Mouse (Mus musculus) lung, embryonic 15.5 days (tissue): ENCODE data around the gene Arnt2. TPM values are rescaled to one million over a fixed set of nuclear protein-coding genes. Genes with fewer than 3 reads are reported as not detected.
A peak's percentile ranks its signal among the peaks of the same experiment; 100 is the strongest.

Experiments used
- ATAC-seq: fragments of 200-750 bp; cut with Nextera tagmentation; 2 replicates; pipeline ENCODE4 v1.8.0; 2017; ENCODE audit warnings: moderate number of reproducible peaks, borderline replicate concordance; ENCODE audit not compliant: low FRiP score, low TSS enrichment; ENCODE audit errors: extremely low read depth
- H3K27ac ChIP-seq: fragments of 300-500 bp; sonication (generic); 2 replicates; pipeline ENCODE4 v1.5.1; 2015; ENCODE audit warnings: moderate library complexity, mild to moderate bottlenecking, inconsistent platforms
- H3K27me3 ChIP-seq: fragments of 300-500 bp; sonication (generic); 2 replicates; pipeline ENCODE4 v1.6.1; 2015; ENCODE audit warnings: inconsistent platforms
- H3K36me3 ChIP-seq: fragments of 300-500 bp; sonication (generic); 2 replicates; pipeline ENCODE4 v1.6.1; 2015; ENCODE audit warnings: inconsistent platforms
- H3K4me1 ChIP-seq: fragments of 300-500 bp; sonication (generic); 2 replicates; pipeline ENCODE4 v1.6.1; 2015; ENCODE audit warnings: inconsistent platforms
- H3K4me2 ChIP-seq: fragments of 300-500 bp; sonication (generic); 2 replicates; pipeline ENCODE4 v1.6.1; 2015; ENCODE audit warnings: inconsistent platforms, mild to moderate bottlenecking, moderate library complexity
- H3K4me3 ChIP-seq: fragments of 300-500 bp; sonication (generic); 2 replicates; pipeline ENCODE4 v1.5.1; 2015; ENCODE audit warnings: mild to moderate bottlenecking, inconsistent platforms
- H3K9ac ChIP-seq: fragments of 300-500 bp; sonication (generic); 2 replicates; pipeline ENCODE4 v1.6.1; 2015; ENCODE audit warnings: inconsistent platforms
- H3K9me3 ChIP-seq: fragments of 300-500 bp; sonication (generic); 2 replicates; pipeline ENCODE4 v1.6.1; 2016; ENCODE audit warnings: inconsistent platforms
- WGBS: fragments of 180-500 bp; shearing (Covaris S2); methylation state at CpG from one replicate; pipeline ENCODE4 v1.1.7; 2015; 5-methylcytosine and 5-hydroxymethylcytosine counted together
- polyA plus RNA-seq: library from polyadenylated mRNA; unstranded; fragments of >200 nt; fragmentation: Nextera tagmentation; extraction: Ambion mirVana; gene quantifications from 2 replicates; pipeline ENCODE4 v1.2.1, GENCODE M21; 2015

Arnt2 gene
- polyA plus RNA-seq, 1 experiment from 2014 or later = 8.7 TPM

DNA sequence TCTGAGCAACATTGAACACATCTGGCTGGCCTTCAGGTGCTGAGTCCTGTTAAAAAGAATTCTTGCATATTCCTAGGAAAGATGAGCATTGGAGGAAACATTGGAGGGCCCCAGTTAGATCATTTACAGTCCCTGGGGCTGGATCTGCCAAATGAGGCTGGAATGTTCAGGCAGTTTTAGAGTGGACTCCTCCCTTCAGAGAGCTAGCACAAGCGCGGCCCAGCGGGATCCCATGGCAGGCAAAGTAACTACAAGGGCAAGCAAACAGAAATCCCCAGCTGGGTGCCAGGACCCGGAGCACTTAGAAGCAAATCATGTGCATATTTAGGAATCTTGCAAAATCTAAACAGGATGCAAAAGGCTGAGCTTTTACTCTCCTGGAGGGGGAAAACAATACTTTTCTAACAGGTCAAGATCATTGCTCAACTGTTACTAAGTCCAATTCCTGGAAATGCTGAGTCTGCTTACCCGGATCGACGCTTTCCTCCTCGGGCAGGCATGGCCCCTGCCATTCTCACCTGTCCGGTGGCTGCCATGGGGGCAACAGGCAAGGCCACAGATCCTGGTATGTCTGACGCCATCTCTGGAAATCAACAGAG lies 48.8 kb downstream of the Arnt2 start:
- no peak overlapping the region for H3K27ac ChIP-seq
- no peaks in the 10 kb centered on the region for H3K36me3 ChIP-seq
- 64% methylated on average over 10 of the region's 10 CpGs for WGBS
- H3K9me3 ChIP-seq = no peaks in the 10 kb centered on the region
- no peak overlapping the region for H3K4me3 ChIP-seq
- no peak overlapping the region for H3K9ac ChIP-seq
- no peak overlapping the region for H3K4me2 ChIP-seq
- H3K27me3 ChIP-seq = no peaks in the 10 kb centered on the region
- H3K4me1 ChIP-seq = peaks cover 10% of the 10 kb centered on the region; the same call in 1 of the 2 replicates
- no peak for ATAC-seq

GRCm38 (mm10) chr7:84358426-84358825 lies 51.5 kb downstream of the Arnt2 start:
- Histone ChIP-seq H3K4me2 (no peak overlapping the region), H3K9ac (no peak overlapping the region), H3K9me3 (no peaks in the 10 kb centered on the region), H3K4me3 (no peak overlapping the region), H3K4me1 (peaks cover 11% of the 10 kb centered on the region), H3K27ac (no peak overlapping the region), H3K27me3 (no peaks in the 10 kb centered on the region), H3K36me3 (no peaks in the 10 kb centered on the region)
- 50% methylated on average over 1 of the region's 1 CpGs for WGBS
- ATAC-seq = no peak

DNA sequence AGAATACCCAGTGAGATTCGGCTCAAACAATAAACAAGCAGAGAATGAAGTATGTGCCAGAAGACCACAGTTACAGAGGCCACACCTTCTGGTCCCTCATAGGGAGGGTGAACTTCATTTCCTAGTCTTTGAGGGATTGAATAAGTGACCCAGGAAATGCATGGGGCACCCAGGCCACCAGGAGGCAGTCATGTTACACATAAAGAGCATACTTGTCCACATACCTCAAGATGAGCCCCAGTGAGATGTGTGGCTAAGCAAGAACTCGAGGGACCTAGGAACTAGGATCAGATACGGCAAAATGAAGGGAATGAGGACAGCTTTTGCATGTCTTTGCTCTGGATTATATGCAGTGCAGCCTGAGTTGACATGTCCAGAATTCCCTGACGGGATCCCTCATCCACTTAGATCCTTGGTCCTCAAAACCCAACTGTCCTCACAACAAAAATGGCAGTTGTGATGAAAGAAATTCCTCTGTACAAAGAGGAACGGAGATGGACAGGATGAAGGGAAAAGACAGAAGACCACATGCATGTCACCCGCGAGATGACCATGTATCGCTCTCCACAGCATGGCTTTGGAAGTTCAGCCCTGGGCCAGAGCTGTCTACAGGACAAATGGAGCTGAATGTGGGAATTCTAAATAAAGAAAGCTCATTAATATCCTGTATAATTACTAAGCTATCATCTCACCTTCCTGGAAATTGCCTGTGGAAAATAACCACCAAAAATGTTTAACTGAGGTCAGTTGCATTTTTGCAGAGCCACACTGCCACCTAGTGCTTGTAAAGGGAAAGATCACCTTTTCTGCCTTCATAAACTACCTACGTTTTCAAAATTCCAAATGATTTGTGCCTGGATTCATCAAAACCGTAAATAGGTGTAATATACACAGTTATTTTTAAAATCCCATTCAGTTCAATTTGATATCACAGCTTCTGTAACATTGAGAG lies 54.1 kb downstream of the Arnt2 start:
- ATAC-seq = peak; percentile 72; the same call in 1 of the 2 replicates
- Histone ChIP-seq H3K4me3 (no peak overlapping the region), H3K27ac (no peak overlapping the region), H3K4me1 (peaks cover 8% of the 10 kb centered on the region), H3K9me3 (no peaks in the 10 kb centered on the region), H3K27me3 (no peaks in the 10 kb centered on the region), H3K36me3 (no peaks in the 10 kb centered on the region), H3K9ac (no peak overlapping the region), H3K4me2 (no peak overlapping the region)
- WGBS = 47% methylated on average over 10 of the region's 10 CpGs

- Histone ChIP-seq H3K4me1 (peaks cover 8% of the 10 kb centered on the region), H3K4me3 (no peak overlapping the region), H3K9ac (no peak overlapping the region), H3K36me3 (no peaks in the 10 kb centered on the region), H3K4me2 (no peak overlapping the region), H3K9me3 (no peaks in the 10 kb centered on the region), H3K27me3 (no peaks in the 10 kb centered on the region), H3K27ac (no peak overlapping the region)
- ATAC-seq = no peak
- 84% methylated on average over 2 of the region's 2 CpGs for WGBS
Observed at GRCm38 (mm10) chr7:84354890-84355289, 55.1 kb downstream of the Arnt2 start.

DNA sequence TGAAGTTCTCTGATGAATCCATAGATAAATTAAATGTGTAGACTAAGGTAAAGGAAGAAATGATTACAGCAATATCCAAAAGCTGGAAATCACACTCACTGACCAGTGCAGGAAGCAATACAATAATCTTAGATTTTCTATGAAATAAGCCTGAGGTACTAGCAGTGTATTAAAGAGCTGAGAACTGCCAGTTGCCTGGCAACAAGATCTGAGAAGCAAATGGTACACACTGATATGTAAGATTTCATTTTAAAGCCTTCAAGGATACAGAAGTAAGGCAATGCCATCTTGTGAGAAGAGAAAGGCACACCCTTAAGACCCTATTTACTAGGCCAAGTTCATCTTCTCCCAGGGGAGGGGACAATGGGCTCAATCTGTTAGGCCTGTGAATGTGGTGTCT lies 59.4 kb downstream of the Arnt2 start:
- Histone ChIP-seq H3K27me3 (no peaks in the 10 kb centered on the region), H3K4me3 (no peak overlapping the region), H3K4me1 (peaks cover 3% of the 10 kb centered on the region; the same call in 1 of the 2 replicates), H3K9me3 (no peaks in the 10 kb centered on the region), H3K4me2 (no peak overlapping the region), H3K36me3 (no peaks in the 10 kb centered on the region), H3K27ac (no peak overlapping the region), H3K9ac (no peak overlapping the region)
- ATAC-seq = no peak

- no peaks in the 10 kb centered on the region for H3K9me3 ChIP-seq
- H3K4me3 ChIP-seq = no peak overlapping the region
- no peaks in the 10 kb centered on the region for H3K27me3 ChIP-seq
- no peaks in the 10 kb centered on the region for H3K36me3 ChIP-seq
- no peak overlapping the region for H3K4me2 ChIP-seq
- H3K9ac ChIP-seq = no peak overlapping the region
- H3K4me1 ChIP-seq = no peaks in the 10 kb centered on the region
- WGBS = 58% methylated on average over 2 of the region's 2 CpGs
- ATAC-seq = no peak
- H3K27ac ChIP-seq = no peak overlapping the region
Observed at GRCm38 (mm10) chr7:84349976-84350375, 60.0 kb downstream of the Arnt2 start.

DNA sequence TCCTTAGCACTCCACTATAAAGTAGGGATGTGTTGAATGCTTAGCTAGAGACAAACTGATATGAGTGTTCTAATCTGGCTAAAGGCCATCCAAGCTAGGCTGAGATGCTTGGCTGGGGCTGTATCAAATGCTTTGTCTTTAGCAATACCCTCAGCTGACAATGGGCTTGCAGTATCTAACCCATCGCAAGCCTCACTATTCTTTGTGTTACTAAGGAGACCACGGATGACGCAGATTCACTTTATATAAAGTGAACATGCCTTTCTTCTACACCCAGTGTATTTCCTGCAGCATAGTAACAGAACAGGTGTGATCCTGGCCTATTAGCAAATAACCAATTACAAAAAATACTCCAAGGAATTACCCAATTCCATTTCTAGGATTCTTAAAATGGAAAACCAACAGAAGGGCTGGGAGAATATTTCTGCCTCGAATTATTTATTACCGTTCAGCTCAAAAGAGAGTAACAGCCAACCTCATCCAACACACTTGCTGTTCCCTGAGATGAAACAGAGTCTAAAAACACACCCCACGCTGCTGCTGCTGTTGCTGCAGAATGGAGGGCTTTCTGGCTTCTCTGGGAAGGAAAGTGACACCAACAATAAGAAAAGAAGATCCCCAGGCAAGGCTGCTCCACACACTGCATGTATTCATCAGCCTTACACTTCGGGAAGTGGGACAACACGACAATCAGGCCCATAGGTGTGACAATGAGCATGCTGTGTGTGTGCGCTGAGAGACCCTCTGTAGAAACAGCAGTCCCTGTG lies 61.6 kb downstream of the Arnt2 start:
- Histone ChIP-seq H3K4me1 (no peaks in the 10 kb centered on the region), H3K36me3 (peaks cover 3% of the 10 kb centered on the region; the same call in 1 of the 2 replicates)
- 91% methylated on average over 9 of the region's 9 CpGs for WGBS

GRCm38 (mm10) chr7:84343160-84343559 lies 66.8 kb downstream of the Arnt2 start:
- peaks cover 9% of the 10 kb centered on the region; the same call in 1 of the 2 replicates for H3K36me3 ChIP-seq
- no peaks in the 10 kb centered on the region for H3K27me3 ChIP-seq
- no peak overlapping the region for H3K27ac ChIP-seq
- no peak for ATAC-seq
- WGBS = 96% methylated on average over 3 of the region's 3 CpGs
- H3K9me3 ChIP-seq = no peaks in the 10 kb centered on the region
- H3K9ac ChIP-seq = no peak overlapping the region
- H3K4me2 ChIP-seq = no peak overlapping the region
- H3K4me3 ChIP-seq = no peak overlapping the region
- peaks cover 15% of the 10 kb centered on the region for H3K4me1 ChIP-seq

More for the DNA sequence above, 61.6 kb downstream of the Arnt2 start:
- H3K9ac ChIP-seq = no peak overlapping the region
- H3K4me2 ChIP-seq = no peak overlapping the region
- ATAC-seq = no peak
- no peaks in the 10 kb centered on the region for H3K9me3 ChIP-seq
- H3K27me3 ChIP-seq = no peaks in the 10 kb centered on the region
- H3K27ac ChIP-seq = no peak overlapping the region
- no peak overlapping the region for H3K4me3 ChIP-seq

- 64% methylated on average over 1 of the region's 1 CpGs for WGBS
- Histone ChIP-seq H3K27me3 (no peaks in the 10 kb centered on the region), H3K9ac (no peak overlapping the region), H3K4me3 (no peak overlapping the region), H3K36me3 (peaks cover 9% of the 10 kb centered on the region; the same call in 1 of the 2 replicates), H3K9me3 (no peaks in the 10 kb centered on the region), H3K27ac (no peak overlapping the region), H3K4me1 (peaks cover 33% of the 10 kb centered on the region), H3K4me2 (no peak overlapping the region)
- ATAC-seq = no peak
Observed at GRCm38 (mm10) chr7:84341001-84341400, 69.0 kb downstream of the Arnt2 start.

- Histone ChIP-seq H3K9me3 (no peaks in the 10 kb centered on the region), H3K36me3 (peaks cover 9% of the 10 kb centered on the region; the same call in 1 of the 2 replicates), H3K27ac (peak overlapping the region; percentile 73), H3K4me3 (no peak overlapping the region), H3K4me2 (no peak overlapping the region), H3K4me1 (peaks cover 48% of the 10 kb centered on the region), H3K27me3 (no peaks in the 10 kb centered on the region), H3K9ac (no peak overlapping the region)
- peak; percentile 33; the same call in 1 of the 2 replicates for ATAC-seq
- 20% methylated on average over 1 of the region's 1 CpGs for WGBS
Observed at GRCm38 (mm10) chr7:84339186-84339585, 70.8 kb downstream of the Arnt2 start.

GRCm38 (mm10) chr7:84337768-84338167 lies 72.2 kb downstream of the Arnt2 start:
- 70% methylated on average over 4 of the region's 4 CpGs for WGBS
- peak overlapping the region; percentile 88; the same call in 1 of the 2 replicates for H3K27ac ChIP-seq

More at GRCm38 (mm10) chr7:84337768-84338167, 72.2 kb downstream of the Arnt2 start:
- Histone ChIP-seq H3K36me3 (0 out of 2 replicates have a peak, but pooled peaks cover under 1% of the 10 kb centered on the region), H3K27me3 (no peaks in the 10 kb centered on the region), H3K4me3 (no peak overlapping the region), H3K4me1 (peaks cover 57% of the 10 kb centered on the region), H3K9ac (no peak overlapping the region), H3K9me3 (no peaks in the 10 kb centered on the region), H3K4me2 (no peak overlapping the region)
- ATAC-seq = no peak
